Mouse (Mus musculus): ENCODE measurements at regions not wholly inside any gene's neighbourhood (a gene's known extent, or its start where the extent isn't known, plus 50 kb on each side); places are given as distances from the start of the nearest gene placed in this dataset.

DNA sequence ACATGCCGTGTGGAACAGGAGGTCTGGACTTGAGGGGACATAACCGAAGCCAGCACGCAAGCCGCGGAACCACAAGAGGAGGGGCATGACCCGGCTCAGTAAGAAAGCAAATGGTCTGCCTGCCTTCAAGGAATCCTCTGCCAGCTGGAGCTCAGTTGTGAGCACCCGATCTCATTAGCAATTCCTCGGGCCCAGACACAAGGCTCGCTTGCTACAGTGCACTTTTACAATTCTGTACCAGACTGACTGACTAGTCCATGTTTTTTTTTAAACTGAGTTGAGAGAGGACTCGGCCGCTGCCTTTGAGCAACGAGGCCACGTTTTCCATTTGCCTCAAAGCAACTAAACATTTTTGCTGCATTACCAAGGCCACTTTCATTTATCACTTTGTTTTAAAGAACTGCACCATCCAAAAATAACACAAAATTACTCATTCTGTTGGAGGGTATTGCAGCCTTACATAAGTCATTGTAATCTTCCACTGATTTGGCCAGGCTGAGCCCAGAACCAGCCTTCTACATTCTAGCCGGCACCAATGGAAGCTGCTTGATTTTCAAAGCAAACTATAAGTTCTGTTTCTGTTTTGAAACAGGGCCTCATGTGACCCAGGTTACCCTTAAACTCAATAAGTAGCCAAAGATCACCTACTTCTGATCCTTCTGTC is 245.9 kb upstream of the Tsc22d2 start:
- no peaks in the 10 kb centered on the region for H3K36me3 ChIP-seq (ENCODE audit: control insufficient read depth, insufficient read depth, low read length, poor library complexity, severe bottlenecking)
- no peak overlapping the region for H3K9ac ChIP-seq (ENCODE audit: low read depth, poor library complexity, severe bottlenecking)
- no peaks in the 10 kb centered on the region for H3K9me3 ChIP-seq (replicated peaks; ENCODE audit: control insufficient read depth, insufficient read depth, low read length, poor library complexity, severe bottlenecking)
- H3K27ac ChIP-seq (ENCODE audit: insufficient read depth, low read length) = no peak overlapping the region
- H3K27me3 ChIP-seq (ENCODE audit: control insufficient read depth, insufficient read depth, low read length, poor library complexity, severe bottlenecking) = no peaks in the 10 kb centered on the region
- no peak overlapping the region for H3K4me3 ChIP-seq (ENCODE audit: low read depth, low read length)
- H3K4me1 ChIP-seq (ENCODE audit: control insufficient read depth, insufficient read depth, low read length) = no peaks in the 10 kb centered on the region
- TF ChIP-seq CTCF (IDR thresholded peaks at IDR 0.05; ENCODE audit: low read depth, low read length) (no peak), POLR2A (IDR thresholded peaks at IDR 0.05; ENCODE audit: insufficient read depth, low read length) (no peak), EP300 (IDR thresholded peaks at IDR 0.05; ENCODE audit: insufficient read depth, low read depth, low read length) (no peak)

DNA sequence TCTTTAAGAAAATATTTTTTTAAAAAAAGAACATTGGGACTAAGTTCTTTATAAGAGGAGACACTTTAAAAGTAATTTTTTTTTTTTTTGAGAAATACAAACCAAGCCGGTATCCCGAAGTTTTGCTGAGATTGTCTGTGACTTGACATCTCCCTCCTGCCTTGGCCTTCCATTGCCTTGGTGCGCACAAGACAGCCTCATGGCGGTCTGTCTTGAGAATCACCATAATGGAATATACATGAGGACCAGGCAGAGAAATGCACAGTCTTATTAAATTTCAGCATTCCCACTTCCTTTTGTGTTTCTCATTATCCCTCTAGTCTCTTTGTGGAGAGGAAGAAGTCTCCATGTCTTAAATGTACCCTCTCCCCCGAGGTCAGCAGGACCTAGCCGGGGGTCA is 244.7 kb upstream of the Tsc22d2 start:
- Histone ChIP-seq H3K4me3 (ENCODE audit: low read depth, low read length) (no peak overlapping the region), H3K27ac (ENCODE audit: insufficient read depth, low read length) (no peak overlapping the region)

DNA sequence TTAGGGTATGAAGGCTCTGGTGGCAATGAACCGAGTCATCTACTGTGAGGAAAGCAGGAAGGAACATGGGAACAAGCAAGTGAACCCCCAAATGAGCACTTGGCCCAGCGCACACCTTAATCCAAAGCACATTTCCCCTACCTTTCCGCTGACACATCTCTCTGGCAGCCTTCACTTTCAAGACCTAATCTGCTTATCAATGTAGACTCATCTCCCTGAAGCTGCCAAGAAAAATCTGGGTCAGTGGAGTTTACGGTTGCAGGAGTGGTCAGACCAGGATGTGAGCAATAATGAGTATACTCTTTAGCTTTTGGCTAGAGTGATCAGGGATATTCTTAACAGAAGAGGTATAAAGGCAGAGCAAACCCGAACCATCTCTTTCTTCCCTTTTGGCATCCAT is 242.4 kb upstream of the Tsc22d2 start:
- Histone ChIP-seq H3K36me3 (ENCODE audit: control insufficient read depth, insufficient read depth, low read length, poor library complexity, severe bottlenecking) (no peaks in the 10 kb centered on the region), H3K4me1 (ENCODE audit: control insufficient read depth, insufficient read depth, low read length) (no peaks in the 10 kb centered on the region), H3K27me3 (ENCODE audit: control insufficient read depth, insufficient read depth, low read length, poor library complexity, severe bottlenecking) (no peaks in the 10 kb centered on the region), H3K9me3 (replicated peaks; ENCODE audit: control insufficient read depth, insufficient read depth, low read length, poor library complexity, severe bottlenecking) (no peaks in the 10 kb centered on the region), H3K4me3 (ENCODE audit: low read depth, low read length) (no peak overlapping the region), H3K9ac (ENCODE audit: low read depth, poor library complexity, severe bottlenecking) (no peak overlapping the region), H3K27ac (ENCODE audit: insufficient read depth, low read length) (no peak overlapping the region)
- TF ChIP-seq POLR2A (IDR thresholded peaks at IDR 0.05; ENCODE audit: insufficient read depth, low read length) = no peak
- TF ChIP-seq CTCF (IDR thresholded peaks at IDR 0.05; ENCODE audit: low read depth, low read length) = no peak
- no peak for TF ChIP-seq EP300 (IDR thresholded peaks at IDR 0.05; ENCODE audit: insufficient read depth, low read depth, low read length)

More for the DNA sequence above, 244.7 kb upstream of the Tsc22d2 start:
- Histone ChIP-seq H3K9me3 (replicated peaks; ENCODE audit: control insufficient read depth, insufficient read depth, low read length, poor library complexity, severe bottlenecking) (no peaks in the 10 kb centered on the region), H3K9ac (ENCODE audit: low read depth, poor library complexity, severe bottlenecking) (no peak overlapping the region), H3K36me3 (ENCODE audit: control insufficient read depth, insufficient read depth, low read length, poor library complexity, severe bottlenecking) (no peaks in the 10 kb centered on the region), H3K4me1 (ENCODE audit: control insufficient read depth, insufficient read depth, low read length) (no peaks in the 10 kb centered on the region), H3K27me3 (ENCODE audit: control insufficient read depth, insufficient read depth, low read length, poor library complexity, severe bottlenecking) (no peaks in the 10 kb centered on the region)
- TF ChIP-seq POLR2A (IDR thresholded peaks at IDR 0.05; ENCODE audit: insufficient read depth, low read length) (no peak), CTCF (IDR thresholded peaks at IDR 0.05; ENCODE audit: low read depth, low read length) (no peak), EP300 (IDR thresholded peaks at IDR 0.05; ENCODE audit: insufficient read depth, low read depth, low read length) (no peak)

DNA sequence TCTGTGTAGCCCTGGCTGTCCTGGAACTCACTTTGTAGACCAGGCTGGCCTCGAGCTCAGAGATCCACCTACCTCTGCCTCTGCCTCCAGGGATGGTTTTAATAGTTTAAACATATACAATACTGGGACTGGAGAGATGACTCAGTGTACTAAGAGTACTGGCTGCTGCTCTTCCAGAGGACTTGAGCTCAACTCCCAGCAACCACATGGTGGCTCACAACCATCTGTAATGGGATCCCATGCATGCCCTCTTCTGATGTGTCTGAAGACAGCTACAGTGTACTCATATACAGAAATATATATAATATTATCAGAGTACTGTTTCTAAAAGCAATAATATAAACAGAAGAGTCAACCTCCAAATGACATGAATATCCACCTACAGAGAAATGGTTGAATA is 240.7 kb upstream of the Tsc22d2 start:
- no peak for TF ChIP-seq POLR2A (IDR thresholded peaks at IDR 0.05; ENCODE audit: insufficient read depth, low read length)
- Histone ChIP-seq H3K9ac (ENCODE audit: low read depth, poor library complexity, severe bottlenecking) (no peak overlapping the region), H3K4me3 (ENCODE audit: low read depth, low read length) (no peak overlapping the region), H3K36me3 (ENCODE audit: control insufficient read depth, insufficient read depth, low read length, poor library complexity, severe bottlenecking) (no peaks in the 10 kb centered on the region), H3K4me1 (ENCODE audit: control insufficient read depth, insufficient read depth, low read length) (no peaks in the 10 kb centered on the region), H3K27me3 (ENCODE audit: control insufficient read depth, insufficient read depth, low read length, poor library complexity, severe bottlenecking) (no peaks in the 10 kb centered on the region), H3K27ac (ENCODE audit: insufficient read depth, low read length) (no peak overlapping the region), H3K9me3 (replicated peaks; ENCODE audit: control insufficient read depth, insufficient read depth, low read length, poor library complexity, severe bottlenecking) (no peaks in the 10 kb centered on the region)

- Histone ChIP-seq H3K4me3 (ENCODE audit: low read depth, low read length) (no peak overlapping the region), H3K36me3 (ENCODE audit: control insufficient read depth, insufficient read depth, low read length, poor library complexity, severe bottlenecking) (no peaks in the 10 kb centered on the region), H3K27ac (ENCODE audit: insufficient read depth, low read length) (no peak overlapping the region), H3K27me3 (ENCODE audit: control insufficient read depth, insufficient read depth, low read length, poor library complexity, severe bottlenecking) (no peaks in the 10 kb centered on the region), H3K4me1 (ENCODE audit: control insufficient read depth, insufficient read depth, low read length) (peaks cover 2% of the 10 kb centered on the region), H3K9me3 (replicated peaks; ENCODE audit: control insufficient read depth, insufficient read depth, low read length, poor library complexity, severe bottlenecking) (no peaks in the 10 kb centered on the region), H3K9ac (ENCODE audit: low read depth, poor library complexity, severe bottlenecking) (no peak overlapping the region)
- TF ChIP-seq CTCF (IDR thresholded peaks at IDR 0.05; ENCODE audit: low read depth, low read length) (no peak), POLR2A (IDR thresholded peaks at IDR 0.05; ENCODE audit: insufficient read depth, low read length) (no peak), EP300 (IDR thresholded peaks at IDR 0.05; ENCODE audit: insufficient read depth, low read depth, low read length) (no peak)
These were observed 232.8 kb upstream of the Tsc22d2 start for GRCm38 (mm10) chr3:58181715-58182114.

DNA sequence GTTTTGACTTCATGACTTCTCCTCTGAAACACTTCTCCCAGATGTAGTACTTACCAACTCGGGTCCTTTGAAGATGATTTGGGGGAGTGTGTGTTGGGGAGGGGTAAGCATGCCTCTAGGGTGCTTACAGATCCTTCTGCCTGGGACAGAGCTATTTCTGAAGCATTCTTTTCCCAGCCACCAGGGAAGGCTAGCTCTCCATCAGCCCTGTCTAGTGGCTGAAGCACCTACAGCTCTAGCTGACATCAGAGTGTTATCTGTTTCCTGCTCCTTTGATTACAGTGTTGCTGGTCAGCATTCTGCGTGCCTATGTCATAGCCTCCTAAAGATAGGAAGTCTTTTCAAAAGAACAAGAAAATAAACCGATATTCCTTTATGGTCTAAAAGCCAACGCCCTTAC is 232.2 kb upstream of the Tsc22d2 start:
- Histone ChIP-seq H3K9ac (ENCODE audit: low read depth, poor library complexity, severe bottlenecking) (no peak overlapping the region), H3K27me3 (ENCODE audit: control insufficient read depth, insufficient read depth, low read length, poor library complexity, severe bottlenecking) (no peaks in the 10 kb centered on the region), H3K27ac (ENCODE audit: insufficient read depth, low read length) (no peak overlapping the region), H3K4me3 (ENCODE audit: low read depth, low read length) (no peak overlapping the region), H3K4me1 (ENCODE audit: control insufficient read depth, insufficient read depth, low read length) (peaks cover 2% of the 10 kb centered on the region), H3K9me3 (replicated peaks; ENCODE audit: control insufficient read depth, insufficient read depth, low read length, poor library complexity, severe bottlenecking) (no peaks in the 10 kb centered on the region), H3K36me3 (ENCODE audit: control insufficient read depth, insufficient read depth, low read length, poor library complexity, severe bottlenecking) (no peaks in the 10 kb centered on the region)
- TF ChIP-seq CTCF (IDR thresholded peaks at IDR 0.05; ENCODE audit: low read depth, low read length) (no peak), EP300 (IDR thresholded peaks at IDR 0.05; ENCODE audit: insufficient read depth, low read depth, low read length) (no peak), POLR2A (IDR thresholded peaks at IDR 0.05; ENCODE audit: insufficient read depth, low read length) (no peak)

All from ES-Bruce4 (cell line).